Mouse (Mus musculus) large intestine, adult 2 months (tissue): Measurements from ENCODE around the gene Pkn2. TPM values are rescaled to one million over a fixed set of nuclear protein-coding genes. Genes with fewer than 3 reads are reported as not detected.

Experiments
- DNase-seq: peaks from one replicate; pipeline ENCODE4 v3.0.0-alpha.2; 2012; ENCODE audit warnings: low read depth, low spot score
- WGBS: fragments of 180-500 bp; shearing (Covaris S2); methylation state at CpG from one replicate; pipeline ENCODE4 v1.1.7; 2018; 5-methylcytosine and 5-hydroxymethylcytosine counted together
- polyA plus RNA-seq: library from polyadenylated mRNA; depleted of rRNA; stranded (reverse); fragments of >200 nt; gene quantifications from 2 replicates; pipeline ENCODE4 v1.2.3, GENCODE M21; 2012

Pkn2 gene
- polyA plus RNA-seq, 1 experiment = 9.3 TPM

DNA sequence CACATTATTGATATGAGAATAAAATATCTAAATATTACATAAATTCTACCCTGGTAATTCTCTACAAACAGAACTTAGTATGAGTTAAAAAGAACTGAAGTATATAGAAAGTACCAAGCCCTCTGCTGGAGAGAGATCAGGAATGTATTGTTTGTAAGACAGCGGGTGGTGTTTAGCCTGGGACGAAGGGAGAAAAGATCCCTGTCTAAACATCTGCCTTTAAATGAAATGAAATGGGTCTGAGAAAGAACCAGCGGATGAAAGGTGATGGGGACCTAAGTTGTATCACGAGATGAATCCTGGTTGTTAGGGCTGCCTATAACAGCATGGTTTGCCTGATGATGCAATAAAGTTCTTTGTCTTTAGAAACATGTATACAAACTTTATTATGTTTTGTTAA is 41.8 kb downstream of the Pkn2 start:
- DNase-seq = no peak
- WGBS = 60% methylated on average over 4 of the region's 4 CpGs

GRCm38 (mm10) chr3:142834761-142835160 is 47.0 kb downstream of the Pkn2 start:
- DNase-seq = no peak
- 92% methylated on average over 4 of the region's 4 CpGs for WGBS

- 86% methylated on average over 4 of the region's 4 CpGs for WGBS
- no peak for DNase-seq
These were observed 47.8 kb downstream of the Pkn2 start for GRCm38 (mm10) chr3:142834024-142834423.

- DNase-seq = no peak
- 94% methylated on average over 3 of the region's 3 CpGs for WGBS
These were observed 48.9 kb downstream of the Pkn2 start for GRCm38 (mm10) chr3:142832910-142833309.

DNA sequence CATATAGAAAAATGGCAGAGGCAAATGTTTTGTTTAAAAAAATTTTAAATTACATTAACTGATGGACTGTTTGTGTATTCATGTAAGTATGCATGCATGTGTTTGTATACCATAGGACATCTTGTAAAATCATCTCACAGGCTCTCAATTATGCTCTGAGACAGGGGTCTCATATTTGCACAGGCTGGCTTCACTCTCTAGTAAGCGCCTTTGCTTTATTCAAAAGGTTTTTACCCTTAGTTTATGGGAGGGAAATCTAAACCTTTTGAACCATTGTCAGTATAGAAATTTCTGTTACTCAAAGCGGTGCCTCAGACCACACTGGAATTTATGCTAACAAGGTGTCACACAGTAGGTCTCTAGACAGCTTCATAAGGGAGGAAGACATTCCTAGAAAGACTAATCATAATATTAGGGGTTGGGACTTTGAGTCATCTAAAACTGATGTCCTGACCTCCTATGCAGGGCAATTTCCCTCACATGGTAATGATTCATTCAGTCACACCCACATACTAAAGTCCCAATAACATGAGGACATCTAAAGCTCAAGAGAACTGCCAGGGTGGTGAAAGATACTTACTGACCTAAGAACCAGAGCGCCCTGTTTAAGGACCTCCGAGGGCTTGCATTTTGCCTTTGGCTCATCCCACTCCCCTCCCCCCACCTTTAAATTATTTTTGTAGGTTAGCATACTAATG is 55.2 kb downstream of the Pkn2 start:
- DNase-seq = peak; percentile 35
- 79% methylated on average over 4 of the region's 4 CpGs for WGBS

GRCm38 (mm10) chr3:142823606-142824005 is 58.2 kb downstream of the Pkn2 start:
- 68% methylated on average over 1 of the region's 1 CpGs for WGBS
- no peak for DNase-seq

- DNase-seq = no peak
- WGBS = 91% methylated on average over 3 of the region's 3 CpGs
These were observed 64.3 kb downstream of the Pkn2 start for GRCm38 (mm10) chr3:142817506-142817905.

DNA sequence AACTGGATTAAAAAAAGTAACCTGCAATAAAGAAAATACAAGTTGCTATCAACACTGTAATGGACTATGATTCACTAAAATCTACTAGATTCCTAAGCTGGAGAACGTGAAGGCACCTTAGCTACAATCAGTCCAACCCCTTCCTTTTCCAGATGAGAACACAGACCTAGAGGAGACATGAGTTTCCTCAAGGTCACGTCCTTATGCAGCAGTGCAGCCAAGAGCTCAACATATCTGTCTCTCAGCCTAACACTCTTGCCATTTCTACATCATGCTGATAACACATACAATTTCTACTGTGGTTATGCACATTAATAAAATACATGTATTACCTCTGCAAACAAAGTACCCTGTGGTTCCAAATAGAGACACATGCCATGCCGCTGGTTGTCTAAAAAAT is 70.2 kb downstream of the Pkn2 start:
- DNase-seq = no peak
- WGBS = 85% methylated on average over 3 of the region's 3 CpGs

- WGBS = 82% methylated on average over 3 of the region's 3 CpGs
- no peak for DNase-seq
These were observed 86.2 kb downstream of the Pkn2 start for GRCm38 (mm10) chr3:142795587-142795986.

- WGBS = 88% methylated on average over 2 of the region's 2 CpGs
- DNase-seq = no peak
These were observed 95.3 kb downstream of the Pkn2 start for GRCm38 (mm10) chr3:142786423-142787072.

DNA sequence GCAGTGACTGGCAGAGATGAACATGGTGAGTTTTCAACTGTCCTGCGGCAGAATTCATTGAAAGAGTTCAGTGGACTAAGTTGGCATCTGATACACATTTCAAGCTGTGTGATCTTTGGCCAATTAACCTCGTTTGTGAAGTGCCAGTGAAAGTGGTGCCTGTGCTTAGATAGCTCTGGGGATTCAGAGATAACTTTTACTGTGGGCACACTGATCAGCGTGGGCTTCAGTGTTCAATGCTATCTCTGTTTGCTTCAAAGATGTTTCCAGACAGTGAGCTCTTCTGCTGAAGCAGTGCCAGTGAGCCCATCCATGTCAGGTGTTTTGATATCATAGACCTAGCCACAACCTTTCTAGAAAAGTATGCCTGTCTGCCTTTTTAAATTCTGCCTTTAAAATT is 104.6 kb downstream of the Pkn2 start:
- no peak for DNase-seq

GRCm38 (mm10) chr3:142773538-142774191 is 108.1 kb downstream of the Pkn2 start:
- WGBS = 55% methylated on average over 4 of the region's 4 CpGs
- no peak for DNase-seq

More for the DNA sequence above, 104.6 kb downstream of the Pkn2 start:
- 75% methylated on average over 3 of the region's 3 CpGs for WGBS

GRCm38 (mm10) chr3:142770518-142770917 is 111.3 kb downstream of the Pkn2 start:
- 25% methylated on average over 1 of the region's 1 CpGs for whole genome bisulfite sequencing
- no peak for DNase-seq

DNA sequence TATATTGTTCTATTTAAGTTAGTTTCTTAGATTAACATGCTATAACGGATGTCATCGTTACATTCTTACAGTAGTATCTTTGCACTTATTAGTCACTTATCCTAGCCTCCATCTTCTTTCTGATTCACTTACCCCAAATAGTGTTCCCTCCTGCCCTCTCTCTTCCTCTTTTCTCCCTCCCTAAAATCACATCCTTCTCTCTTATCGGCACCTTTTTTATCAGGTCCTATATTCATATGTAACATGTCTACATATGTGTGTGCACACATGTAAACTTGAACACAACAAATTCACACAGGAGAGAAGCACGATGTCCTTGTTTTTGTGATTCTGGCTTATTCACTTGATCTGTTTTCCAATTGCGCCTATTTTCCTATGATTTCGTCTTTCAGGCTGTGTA is 113.3 kb downstream of the Pkn2 start:
- WGBS = 94% methylated on average over 6 of the region's 6 CpGs
- DNase-seq = no peak

DNA sequence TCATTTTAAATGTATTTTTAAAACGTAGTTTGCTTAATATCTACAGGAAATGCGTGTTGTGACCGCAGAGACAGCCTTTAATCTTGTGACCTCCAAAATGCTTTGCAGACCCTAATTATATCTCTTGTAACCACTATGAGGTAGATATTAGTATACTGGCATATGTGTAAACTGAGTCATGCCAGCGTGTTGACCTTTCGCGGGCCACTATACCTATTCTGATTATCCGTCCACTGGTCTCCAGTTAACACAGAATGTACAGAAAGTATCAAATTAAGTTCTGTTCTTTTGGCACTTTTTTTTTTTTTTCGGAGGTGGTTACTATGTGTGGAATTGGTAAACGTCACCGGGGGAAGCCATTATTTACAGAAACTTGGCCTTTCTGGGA is 116.0 kb downstream of the Pkn2 start:
- DNase-seq = no peak
- 2% methylated on average over 10 of the region's 10 CpGs for WGBS

DNA sequence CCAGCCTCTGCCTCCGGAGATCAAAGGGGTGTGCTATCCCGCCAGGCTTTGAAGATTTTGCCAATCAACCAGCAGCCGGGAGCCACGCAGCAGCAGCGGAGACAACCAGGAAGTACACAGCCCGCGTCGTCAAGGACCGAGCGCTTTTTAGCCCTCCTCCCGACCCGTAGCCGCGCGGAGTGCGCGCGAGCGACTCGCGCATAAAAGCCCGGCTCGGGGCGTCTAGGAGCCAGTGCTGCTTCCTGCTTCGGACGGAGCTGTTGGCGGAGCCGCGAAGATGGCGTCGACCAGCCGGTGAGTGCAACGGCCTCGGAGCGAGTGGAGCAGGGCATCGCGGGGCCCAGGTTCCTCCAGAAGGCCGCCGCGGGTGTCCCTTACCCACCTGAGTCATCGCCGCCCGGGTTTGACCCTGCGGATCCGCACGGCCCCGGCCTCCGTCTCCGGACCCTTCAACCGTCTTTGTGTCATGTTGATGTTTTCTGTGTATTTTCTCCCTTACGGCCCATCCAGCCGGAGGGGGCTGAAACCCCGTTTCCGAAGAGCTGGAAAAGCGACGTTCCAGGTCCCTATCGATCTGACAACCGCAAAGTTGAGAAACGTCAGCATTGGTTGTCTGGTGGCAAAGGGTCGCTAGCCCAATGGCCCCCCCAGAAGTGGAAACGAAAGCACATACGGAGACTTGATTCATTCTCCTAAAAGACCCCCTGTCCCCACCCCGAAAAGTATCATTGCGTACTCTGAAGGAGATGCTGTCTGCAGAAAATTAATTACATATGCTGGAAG is 116.6 kb downstream of the Pkn2 start, which contains the start of gene Gtf2b:
TSS of gene Gtf2b (plus strand) at position 51 of the 783 bp plus-strand sequence.
- under 1% methylated on average over 64 of the region's 64 CpGs for WGBS
- DNase-seq = peak; percentile 78

GRCm38 (mm10) chr3:142760356-142760755 is 121.4 kb downstream of the Pkn2 start:
- DNase-seq = no peak
- 49% methylated on average over 6 of the region's 6 CpGs for WGBS

DNA sequence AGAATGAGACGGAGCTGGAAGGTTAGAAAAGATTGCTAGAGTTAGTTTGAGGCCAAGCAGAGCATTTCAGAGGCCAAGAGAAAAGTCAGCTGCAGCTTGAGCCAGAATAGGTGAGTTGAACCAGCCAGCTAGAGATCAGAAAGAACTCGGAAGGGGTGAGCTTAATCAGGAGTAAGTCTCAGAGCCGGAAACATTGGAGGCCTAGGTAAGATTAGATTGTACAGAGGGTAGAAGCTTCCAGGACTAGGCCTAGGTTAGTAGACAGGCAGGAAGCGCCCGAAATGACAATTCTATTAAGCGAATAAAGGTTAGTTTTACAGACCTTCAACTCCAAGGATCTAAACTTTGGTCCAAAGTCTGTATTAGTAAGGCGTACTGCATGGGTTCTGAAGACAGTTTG is 123.2 kb downstream of the Pkn2 start:
- WGBS = 90% methylated on average over 7 of the region's 7 CpGs

GRCm38 (mm10) chr3:142757841-142758240 is 124.0 kb downstream of the Pkn2 start:
- 56% methylated on average over 12 of the region's 12 CpGs for WGBS
- DNase-seq = no peak

More for the DNA sequence above, 123.2 kb downstream of the Pkn2 start:
- DNase-seq = no peak
